Mouse (Mus musculus): ENCODE measurements around the gene Gemin7. TPM values are rescaled to one million over a fixed set of nuclear protein-coding genes. Genes with fewer than 3 reads are reported as not detected.

Gemin7 gene
- polyA plus RNA-seq, 1 experiment from 2014 or later, result 182 TPM

- Histone ChIP-seq H3K9me3 (no peaks in the 10 kb centered on the region), H3K4me3 (peak overlapping the region; percentile 99), H3K4me1 (peaks cover 26% of the 10 kb centered on the region), H3K27me3 (ENCODE audit: insufficient read depth, poor library complexity, severe bottlenecking) (no peaks in the 10 kb centered on the region), H3K36me3 (peaks cover 51% of the 10 kb centered on the region), H3K27ac (no peak overlapping the region)
- DNase-seq (ENCODE audit: low spot score), result no peak
- 81% methylated on average over 12 of the region's 12 CpGs for WGBS
Observed at GRCm38 (mm10) chr7:19603055-19603454, 25.7 kb upstream of the Gemin7 start.

DNA sequence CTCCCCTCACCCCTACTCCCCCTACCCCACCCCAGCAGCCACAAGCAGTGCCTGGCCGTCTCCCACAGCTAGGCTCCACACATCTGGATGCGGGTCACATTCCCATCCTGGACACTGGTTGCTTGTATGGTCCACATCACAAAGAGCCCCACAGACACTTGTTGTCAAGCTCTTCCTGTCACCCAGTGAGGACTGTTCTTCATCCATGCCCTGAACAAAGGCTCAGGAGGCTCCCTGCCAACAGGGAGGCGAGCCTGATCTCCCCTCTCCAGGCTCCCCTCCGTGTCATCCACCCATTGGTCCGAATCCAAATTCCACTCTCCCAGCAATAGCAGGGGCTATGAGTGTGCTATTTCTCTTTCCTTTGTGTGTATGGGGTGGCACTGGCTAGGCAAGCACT is 23.2 kb upstream of the Gemin7 start:
- Histone ChIP-seq H3K4me1 (peaks cover 26% of the 10 kb centered on the region), H3K4me3 (no peak overlapping the region), H3K9me3 (no peaks in the 10 kb centered on the region), H3K27me3 (ENCODE audit: insufficient read depth, poor library complexity, severe bottlenecking) (no peaks in the 10 kb centered on the region), H3K36me3 (peaks cover 73% of the 10 kb centered on the region), H3K27ac (no peak overlapping the region)
- DNase-seq (ENCODE audit: low spot score), result no peak
- WGBS, result 77% methylated on average over 5 of the region's 5 CpGs

DNA sequence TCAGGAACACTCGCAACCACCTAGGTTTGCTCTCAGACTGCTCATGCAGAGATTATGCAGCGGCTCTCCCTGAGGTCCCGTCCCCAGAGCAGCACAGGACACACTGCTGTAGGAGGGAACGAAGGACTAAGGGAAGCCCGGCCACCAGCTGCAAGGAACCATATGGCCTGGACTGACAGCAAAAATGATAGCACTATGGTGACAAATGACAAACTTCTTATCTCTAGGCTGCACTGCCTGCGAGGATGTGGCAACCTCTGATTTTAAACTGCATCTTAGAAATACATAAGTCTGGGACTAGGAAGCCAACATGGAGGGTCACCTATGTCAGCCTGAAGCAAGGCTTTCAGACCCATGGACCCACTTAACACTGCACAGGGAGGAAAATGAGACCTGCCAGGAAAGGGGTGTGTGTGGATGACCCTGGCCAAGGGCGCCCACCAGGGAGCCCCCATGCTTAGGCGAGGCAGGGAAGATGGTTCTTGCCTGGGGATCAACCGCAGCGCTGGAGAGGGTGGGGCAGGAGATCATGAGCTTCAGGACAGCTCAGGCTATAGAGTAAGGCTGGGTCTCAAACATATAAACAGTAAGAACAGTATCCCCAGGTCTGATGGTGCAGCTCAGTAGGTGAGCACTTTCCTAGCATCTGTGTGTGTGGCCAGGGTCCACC is 15.8 kb upstream of the Gemin7 start:
- DNase-seq (ENCODE audit: low spot score), result no peak
- 80% methylated on average over 10 of the region's 10 CpGs for WGBS
- Histone ChIP-seq H3K27ac (no peak overlapping the region), H3K9me3 (no peaks in the 10 kb centered on the region), H3K4me1 (peaks cover 8% of the 10 kb centered on the region; the same call in 1 of the 2 replicates), H3K27me3 (ENCODE audit: insufficient read depth, poor library complexity, severe bottlenecking) (no peaks in the 10 kb centered on the region), H3K4me3 (no peak overlapping the region), H3K36me3 (peaks cover 97% of the 10 kb centered on the region)

DNA sequence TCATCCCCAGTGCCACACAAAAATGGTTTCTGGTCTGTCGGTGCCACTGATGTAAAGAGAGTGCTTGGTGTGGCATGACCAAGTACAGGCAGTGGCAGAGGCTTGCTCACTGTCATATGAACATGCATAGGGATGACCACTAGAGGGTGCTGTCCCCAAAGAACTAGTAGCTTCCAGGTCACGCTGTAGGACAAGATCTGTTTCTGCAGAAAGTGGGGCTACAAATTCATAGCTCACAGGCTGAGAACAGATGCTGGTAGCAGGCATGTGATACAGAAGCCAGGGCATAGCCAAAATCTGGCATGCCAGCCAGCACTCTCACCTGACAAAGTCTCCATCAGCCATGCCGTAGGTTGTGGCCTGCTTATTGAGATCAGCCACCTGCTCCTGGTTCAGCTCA is 12.5 kb upstream of the Gemin7 start:
- H3K27me3 ChIP-seq (ENCODE audit: insufficient read depth, poor library complexity, severe bottlenecking), result no peaks in the 10 kb centered on the region
- H3K27ac ChIP-seq, result no peak overlapping the region
- H3K9me3 ChIP-seq, result no peaks in the 10 kb centered on the region
- peaks cover 100% of the 10 kb centered on the region for H3K36me3 ChIP-seq
- peaks cover 23% of the 10 kb centered on the region for H3K4me1 ChIP-seq
- DNase-seq (ENCODE audit: low spot score), result peak; percentile 83
- no peak overlapping the region for H3K4me3 ChIP-seq
- WGBS, result 60% methylated on average over 3 of the region's 3 CpGs

- WGBS, result 54% methylated on average over 3 of the region's 3 CpGs
- Histone ChIP-seq H3K36me3 (peaks cover 100% of the 10 kb centered on the region), H3K4me3 (no peak overlapping the region), H3K27ac (no peak overlapping the region), H3K4me1 (peaks cover 25% of the 10 kb centered on the region), H3K9me3 (no peaks in the 10 kb centered on the region), H3K27me3 (ENCODE audit: insufficient read depth, poor library complexity, severe bottlenecking) (no peaks in the 10 kb centered on the region)
- DNase-seq (ENCODE audit: low spot score), result no peak
Observed at GRCm38 (mm10) chr7:19589207-19589606, 11.8 kb upstream of the Gemin7 start.

DNA sequence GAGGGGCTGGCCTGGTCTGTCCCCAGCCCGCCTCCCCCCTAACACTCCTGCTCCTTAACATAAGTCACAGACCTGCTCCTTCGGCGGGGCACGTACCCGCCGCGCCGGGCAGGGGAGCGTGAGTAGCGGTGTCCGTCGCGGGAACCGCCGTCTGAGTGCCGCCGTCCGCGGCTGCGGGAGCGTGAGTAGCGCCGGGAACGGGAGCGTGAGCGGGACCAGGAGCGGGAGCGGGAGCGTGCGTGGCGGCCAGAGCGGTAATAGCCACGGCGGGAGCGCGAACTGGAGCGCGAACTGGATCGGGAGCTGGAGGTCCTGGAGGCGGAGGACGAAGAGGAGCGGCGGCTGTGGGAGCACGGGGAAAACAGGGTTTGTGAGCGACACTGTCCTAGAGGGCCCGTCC is 8.9 kb upstream of the Gemin7 start:
- H3K4me1 ChIP-seq, result peaks cover 25% of the 10 kb centered on the region
- WGBS, result 70% methylated on average over 46 of the region's 46 CpGs
- no peaks in the 10 kb centered on the region for H3K27me3 ChIP-seq (ENCODE audit: insufficient read depth, poor library complexity, severe bottlenecking)
- DNase-seq (ENCODE audit: low spot score), result no peak
- peak overlapping the region; percentile 36 for H3K4me3 ChIP-seq
- no peaks in the 10 kb centered on the region for H3K9me3 ChIP-seq
- H3K36me3 ChIP-seq, result peaks cover 99% of the 10 kb centered on the region
- peak overlapping the region; percentile 42 for H3K27ac ChIP-seq

DNA sequence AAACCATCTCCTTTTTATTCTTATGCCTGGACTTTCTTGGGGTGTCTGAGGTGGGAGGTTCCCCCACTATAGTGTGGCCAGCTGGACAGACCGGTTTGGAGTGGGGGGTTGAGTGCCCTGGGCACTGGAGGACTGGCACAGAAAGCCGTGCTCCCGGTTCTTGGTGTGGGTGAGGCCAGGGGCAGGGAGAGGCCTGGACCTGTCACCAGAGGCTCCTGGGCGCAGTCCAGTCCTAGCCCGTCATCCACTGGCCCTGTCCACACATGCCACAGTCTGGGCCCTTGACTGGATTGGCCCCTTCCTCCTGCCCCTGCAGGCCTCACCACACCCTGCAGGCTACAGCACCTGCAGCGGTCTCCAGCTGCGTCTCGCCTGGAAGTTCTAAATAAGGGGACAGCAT is 3.2 kb upstream of the Gemin7 start:
- 82% methylated on average over 8 of the region's 8 CpGs for WGBS
- no peak overlapping the region for H3K4me3 ChIP-seq
- no peaks in the 10 kb centered on the region for H3K9me3 ChIP-seq
- H3K36me3 ChIP-seq, result peaks cover 62% of the 10 kb centered on the region
- DNase-seq (ENCODE audit: low spot score), result no peak
- H3K27ac ChIP-seq, result no peak overlapping the region
- H3K4me1 ChIP-seq, result peaks cover 26% of the 10 kb centered on the region
- peaks cover 47% of the 10 kb centered on the region for H3K27me3 ChIP-seq (ENCODE audit: insufficient read depth, poor library complexity, severe bottlenecking)

GRCm38 (mm10) chr7:19579751-19580150 is 2.4 kb upstream of the Gemin7 start:
- H3K27me3 ChIP-seq (ENCODE audit: insufficient read depth, poor library complexity, severe bottlenecking), result peaks cover 56% of the 10 kb centered on the region
- peaks cover 17% of the 10 kb centered on the region for H3K4me1 ChIP-seq
- H3K36me3 ChIP-seq, result peaks cover 53% of the 10 kb centered on the region
- 79% methylated on average over 10 of the region's 10 CpGs for WGBS
- no peak overlapping the region for H3K27ac ChIP-seq
- no peak overlapping the region for H3K4me3 ChIP-seq
- DNase-seq (ENCODE audit: low spot score), result no peak
- no peaks in the 10 kb centered on the region for H3K9me3 ChIP-seq

DNA sequence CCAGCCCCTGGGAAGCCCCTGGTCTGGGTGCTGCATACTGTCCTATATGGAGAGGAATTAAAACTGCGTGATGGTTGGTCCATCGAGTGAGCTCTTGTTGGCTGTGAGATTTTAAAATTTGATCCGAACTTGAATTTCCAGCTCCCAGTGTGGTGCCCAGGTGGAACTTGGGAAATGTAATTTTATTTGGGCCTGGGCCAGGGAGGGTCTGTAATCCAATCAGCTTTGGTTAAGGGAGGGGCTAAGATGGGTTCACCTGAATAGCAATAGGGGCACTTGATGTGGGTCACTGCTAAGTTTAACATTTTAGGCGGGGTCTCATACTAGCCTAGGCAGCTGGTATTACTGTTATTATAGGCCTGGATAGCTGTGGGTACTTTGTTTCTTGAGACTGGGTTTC is 1.0 kb upstream of the Gemin7 start:
- no peak for DNase-seq (ENCODE audit: low spot score)
- 50% methylated on average over 4 of the region's 4 CpGs for WGBS
- H3K36me3 ChIP-seq, result peaks cover 40% of the 10 kb centered on the region
- H3K4me3 ChIP-seq, result no peak overlapping the region
- no peak overlapping the region for H3K27ac ChIP-seq
- H3K27me3 ChIP-seq (ENCODE audit: insufficient read depth, poor library complexity, severe bottlenecking), result peaks cover 61% of the 10 kb centered on the region
- H3K9me3 ChIP-seq, result no peaks in the 10 kb centered on the region
- peaks cover 21% of the 10 kb centered on the region for H3K4me1 ChIP-seq

- H3K36me3 ChIP-seq, result peaks cover 36% of the 10 kb centered on the region
- H3K9me3 ChIP-seq, result no peaks in the 10 kb centered on the region
- H3K4me3 ChIP-seq, result peak overlapping the region; percentile 60
- H3K27ac ChIP-seq, result no peak overlapping the region
- 16% methylated on average over 10 of the region's 10 CpGs for WGBS
- H3K27me3 ChIP-seq (ENCODE audit: insufficient read depth, poor library complexity, severe bottlenecking), result peaks cover 61% of the 10 kb centered on the region
- peaks cover 22% of the 10 kb centered on the region for H3K4me1 ChIP-seq
- DNase-seq (ENCODE audit: low spot score), result no peak
Observed at GRCm38 (mm10) chr7:19577877-19578414, 551 bp upstream of the Gemin7 start.

DNA sequence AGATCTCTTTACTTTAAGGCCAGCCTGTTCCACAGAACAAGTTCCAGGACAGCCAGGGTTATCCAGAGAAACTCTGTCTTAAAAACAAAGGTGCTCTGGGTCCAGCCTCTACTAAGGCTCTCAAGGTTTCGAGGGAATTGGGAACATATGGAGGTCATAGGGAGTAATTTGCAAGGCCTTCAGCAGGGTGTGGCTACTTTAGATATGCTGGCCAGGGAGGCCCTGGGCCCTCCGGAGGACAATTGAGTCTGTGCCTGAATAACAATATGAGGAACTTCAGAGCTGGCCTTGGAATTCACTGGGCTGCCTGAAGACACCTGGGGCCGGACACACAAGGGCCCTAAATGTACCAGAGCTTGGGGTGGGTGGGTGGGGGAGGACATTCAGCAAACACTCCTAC is 1.8 kb downstream of the Gemin7 start:
- Histone ChIP-seq H3K27ac (no peak overlapping the region), H3K36me3 (peaks cover 19% of the 10 kb centered on the region), H3K9me3 (no peaks in the 10 kb centered on the region), H3K4me3 (no peak overlapping the region), H3K27me3 (ENCODE audit: insufficient read depth, poor library complexity, severe bottlenecking) (peaks cover 61% of the 10 kb centered on the region), H3K4me1 (peaks cover 38% of the 10 kb centered on the region)
- 58% methylated on average over 3 of the region's 3 CpGs for WGBS
- no peak for DNase-seq (ENCODE audit: low spot score)

DNA sequence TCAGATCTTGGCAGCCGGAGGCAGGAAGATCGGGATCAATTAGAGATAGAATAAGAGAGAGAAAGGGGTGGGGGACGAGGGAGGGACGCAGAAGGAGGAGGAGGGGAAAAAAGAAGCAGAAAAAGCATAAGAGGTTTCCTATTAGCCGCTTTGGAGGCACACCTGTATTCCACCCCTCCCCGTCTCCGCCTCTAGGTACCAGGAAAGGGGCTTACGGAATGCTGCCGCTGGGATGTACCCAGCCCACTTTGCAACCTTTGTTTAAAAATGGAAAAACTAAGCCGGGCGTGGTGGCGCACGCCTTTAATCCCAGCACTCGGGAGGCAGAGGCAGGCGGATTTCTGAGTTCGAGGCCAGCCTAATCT is 3.6 kb downstream of the Gemin7 start:
- Histone ChIP-seq H3K4me3 (peak overlapping the region; percentile 75), H3K36me3 (peaks cover 25% of the 10 kb centered on the region), H3K27me3 (ENCODE audit: insufficient read depth, poor library complexity, severe bottlenecking) (peaks cover 46% of the 10 kb centered on the region), H3K4me1 (peaks cover 35% of the 10 kb centered on the region), H3K27ac (peak overlapping the region; percentile 90), H3K9me3 (no peaks in the 10 kb centered on the region)
- DNase-seq (ENCODE audit: low spot score), result no peak
- WGBS, result 11% methylated on average over 16 of the region's 16 CpGs

- peak overlapping the region; percentile 75 for H3K4me3 ChIP-seq
- H3K36me3 ChIP-seq, result peaks cover 28% of the 10 kb centered on the region
- peaks cover 35% of the 10 kb centered on the region for H3K4me1 ChIP-seq
- H3K27me3 ChIP-seq (ENCODE audit: insufficient read depth, poor library complexity, severe bottlenecking), result peaks cover 40% of the 10 kb centered on the region
- DNase-seq (ENCODE audit: low spot score), result peak; percentile 93
- no peaks in the 10 kb centered on the region for H3K9me3 ChIP-seq
- WGBS, result 1% methylated on average over 53 of the region's 53 CpGs
- H3K27ac ChIP-seq, result peak overlapping the region; percentile 90
Observed at GRCm38 (mm10) chr7:19572926-19573775, 4.2 kb downstream of the Gemin7 start.

Data from heart, embryonic 10.5 days (tissue).